Mouse (Mus musculus) liver, embryonic 14.5 days (tissue): ENCODE measurements around the gene Slc38a1.

ENCODE experiments used
- CTCF ChIP-seq: IDR thresholded peaks from 2 replicates; pipeline ENCODE4 v1.5.1; 2016; ENCODE audit warnings: antibody characterized with exemption, low read depth, control low read depth
- EP300 ChIP-seq: IDR thresholded peaks from 2 replicates; pipeline ENCODE4 v1.6.1; 2016; ENCODE audit warnings: antibody characterized with exemption, low read depth

- TF ChIP-seq CTCF: no peak
- no peak for TF ChIP-seq EP300
Observed at GRCm38 (mm10) chr15:96654714-96655113, 12.0 kb upstream of the Slc38a1 start.
